Mouse (Mus musculus) neutrophil, adult 59 days (primary cell): ENCODE measurements around the gene Mill2. TPM values are rescaled to one million over a fixed set of nuclear protein-coding genes. Genes with fewer than 3 reads are reported as not detected.

Experiments
- total RNA-seq, 2 experiments: library from RNA; stranded (reverse); gene quantifications; 1 replicate in 1 of 2; 2 replicates in 1 of 2; pipeline ENCODE4 v1.2.4; 2023

Gene Mill2
- not detected for total RNA-seq

DNA sequence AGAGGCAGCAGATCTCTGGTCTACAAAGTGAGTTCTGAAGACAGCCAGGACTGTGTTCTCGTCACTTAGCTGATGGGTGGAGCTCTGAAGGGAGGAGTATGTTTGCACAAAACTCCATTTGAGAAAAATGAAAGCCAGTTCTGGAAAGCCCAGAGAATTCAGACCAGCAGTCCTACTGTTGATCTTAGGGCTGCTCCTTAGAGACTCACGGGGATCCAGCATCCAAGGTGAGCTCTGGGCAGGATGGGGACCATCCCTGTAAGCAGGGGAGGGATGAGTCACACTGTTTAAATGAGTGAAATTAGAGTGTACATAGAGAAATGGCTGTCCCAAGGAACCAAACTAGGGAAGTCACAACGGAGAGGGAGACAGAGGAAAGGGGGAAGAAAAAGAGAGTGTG, at the start of gene Mill2:
Mill2 (plus strand) TSS at position 102 of the 400 bp plus-strand sequence.

DNA sequence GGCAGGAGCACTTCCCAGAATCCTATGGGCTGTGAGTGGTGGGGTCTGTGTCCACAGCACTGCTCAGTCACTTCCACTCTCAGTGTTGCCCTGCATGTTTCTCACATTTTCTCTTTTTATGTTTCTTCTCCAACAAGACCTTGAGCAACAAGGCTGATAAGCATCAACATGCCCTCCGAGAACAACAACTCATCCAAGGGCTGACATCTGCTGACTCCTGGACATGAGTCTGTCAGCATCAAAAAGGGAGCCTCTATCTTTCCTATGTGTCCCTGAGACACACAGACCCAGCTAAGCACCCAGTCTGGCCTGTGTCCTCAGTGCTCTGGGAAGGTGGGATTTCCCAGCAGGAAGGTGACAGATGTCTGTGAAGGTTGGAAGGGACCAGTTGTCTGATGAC, 41.3 kb upstream of the Mill2 start, which contains the start of gene Psg19:
Psg19 (minus strand) TSS at position 101 of the 400 bp plus-strand sequence.

DNA sequence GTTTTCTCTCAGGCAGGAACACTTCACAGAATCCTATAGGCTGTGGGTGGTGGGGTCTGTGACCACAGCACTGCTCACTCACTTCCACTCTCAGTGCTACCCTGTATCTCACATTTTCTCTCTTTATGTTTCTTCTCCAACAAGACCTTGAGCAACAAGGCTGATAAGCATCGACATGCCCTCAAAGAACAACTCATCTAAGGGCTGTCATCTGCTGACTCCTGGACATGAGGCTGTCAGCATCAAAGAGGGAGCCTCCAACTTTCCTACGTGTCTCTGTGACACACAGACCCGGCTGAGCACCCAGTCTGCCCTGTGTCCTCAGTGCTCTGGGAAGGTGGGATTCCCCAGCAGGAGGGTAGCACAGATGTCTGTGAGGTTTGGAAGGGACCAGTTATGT, 18.3 kb upstream of the Mill2 start, which contains the start of gene Psg17:
Psg17 (minus strand) TSS at position 101 of the 400 bp plus-strand sequence.

DNA sequence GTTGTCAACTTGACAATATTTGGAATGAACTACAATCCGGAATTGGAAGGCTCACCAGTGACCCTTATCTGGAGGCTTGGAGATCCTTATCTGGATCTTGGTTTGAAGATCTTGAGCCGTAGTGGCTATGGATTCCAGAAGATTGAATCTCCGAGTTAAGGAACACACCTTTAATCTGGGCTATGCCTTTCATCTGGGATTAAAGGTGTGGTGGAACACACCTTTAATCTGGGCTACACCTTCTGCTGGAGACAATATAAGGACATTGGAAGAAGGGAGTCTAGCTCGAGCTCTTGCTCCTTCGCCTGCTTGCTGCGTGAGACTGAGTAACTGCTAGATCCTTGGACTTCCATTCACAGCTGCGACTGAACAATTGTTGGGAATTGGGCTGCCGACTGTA, 31.3 kb downstream of the Mill2 start, which contains the start of gene Pglyrp1:
Pglyrp1 (plus strand) TSS at position 301 of the 400 bp plus-strand sequence.

DNA sequence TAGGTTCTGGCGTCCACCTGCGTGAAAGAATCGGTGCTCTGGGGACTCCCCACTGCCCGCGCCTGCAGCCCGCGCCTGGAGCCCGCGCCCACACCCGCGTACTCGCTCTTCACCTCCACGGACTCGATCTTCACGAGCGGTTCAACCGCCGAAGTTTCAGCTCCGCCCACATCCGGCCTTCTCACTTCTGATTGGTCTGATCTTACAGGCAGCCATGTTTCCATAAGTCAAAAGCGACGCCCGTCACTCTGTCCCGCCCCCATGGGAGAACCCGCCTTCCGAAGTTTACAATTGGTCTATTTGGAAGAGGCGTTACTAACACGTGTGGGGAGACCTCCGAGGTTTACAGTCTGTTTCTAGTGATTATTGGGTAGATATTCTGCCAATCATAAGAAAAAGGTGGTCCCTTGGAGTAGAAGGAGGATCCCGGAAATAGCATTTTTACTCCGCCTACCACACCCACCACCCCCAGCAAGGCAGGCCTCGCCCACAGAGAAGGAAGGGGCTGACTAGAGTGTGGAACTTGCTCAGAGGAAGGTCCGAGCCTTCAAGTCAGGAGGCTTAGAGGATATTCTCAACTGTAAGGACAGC, 70.6 kb downstream of the Mill2 start, which contains the start of gene Ccdc61:
Ccdc61 (minus strand) TSS at position 175 of the 591 bp plus-strand sequence.

Other genes with a start within 250 kb of the Mill2 start
- gene Psg23, start 223.5 kb upstream of the Mill2 start, total RNA-seq: not detected
- not detected for gene Psg21, start 183.2 kb upstream of the Mill2 start, total RNA-seq
- gene Psg20, start 153.8 kb upstream of the Mill2 start, total RNA-seq: not detected
- not detected for gene Psg22, start 121.9 kb upstream of the Mill2 start, total RNA-seq
- gene Psg19, start 41.4 kb upstream of the Mill2 start, total RNA-seq: not detected
- gene Psg17, start 18.4 kb upstream of the Mill2 start, total RNA-seq: not detected
- 1,000 to 10,000 TPM; 1,995 to 2,284 TPM for gene Pglyrp1, start 31.4 kb downstream of the Mill2 start, total RNA-seq
- 10 to 100 TPM; 11.5 to 13.9 TPM for gene Ccdc61, start 70.4 kb downstream of the Mill2 start, total RNA-seq
- under 1 TPM in 1 of 2 experiments, not detected in 1; 0.04 TPM for gene Nova2, start 85.9 kb downstream of the Mill2 start, total RNA-seq
- gene Nanos2, start 147.4 kb downstream of the Mill2 start, total RNA-seq: not detected
- gene Mypop, start 151.3 kb downstream of the Mill2 start, total RNA-seq: under 1 TPM in 1 of 2 experiments, not detected in 1; 0.33 TPM
- gene Irf2bp1, start 164.1 kb downstream of the Mill2 start, total RNA-seq: 10 to 100 TPM; 15.0 to 15.1 TPM
- not detected for gene Foxa3, start 183.6 kb downstream of the Mill2 start, total RNA-seq
- gene Sympk, start 184.4 kb downstream of the Mill2 start, total RNA-seq: 10 to 100 TPM; 53.1 to 63.9 TPM
- not detected for gene Rsph6a, start 214.7 kb downstream of the Mill2 start, total RNA-seq
- gene Dmwd, start 236.3 kb downstream of the Mill2 start, total RNA-seq: 10 to 100 TPM; 15.0 to 21.7 TPM
- 10 to 100 TPM in 1 of 2 experiments, 1 to 10 TPM in 1; 9.9 to 10.7 TPM for gene Dmpk, start 243.9 kb downstream of the Mill2 start, total RNA-seq